In genomic region chr14:32159150-32159670, GRCm38 (mm10) we compare ENCODE assay signal across 8 mouse cellular contexts. TPM values are rescaled to one million over a fixed set of nuclear protein-coding genes. Genes with fewer than 3 reads are reported as not detected.
DNase-seq lines count a peak whose midpoint lies in the region; ATAC-seq lines count a peak whose summit lies in the region.

No protein-coding gene starts in this region.

- peak; percentile 13 for DNase-seq in embryo, embryonic 10.5 days (ENCODE audit: low spot score)
- DNase-seq in embryo, embryonic 10 days (ENCODE audit: low spot score) = no peak
- DNase-seq in 416B (ENCODE audit: low read depth) = peak; percentile 92
- peak; percentile 19 for DNase-seq in embryo, embryonic 9.5 days (ENCODE audit: extremely low spot score)
- peak; percentile 58 for DNase-seq in yolk sac, embryonic 10.5 days (ENCODE audit: low spot score)

- peak; percentile 69 for ATAC-seq in inflammation-experienced regulatory T-cells, adult 6 months
- ATAC-seq in megakaryocyte, adult 5-6 weeks (ENCODE audit: poor library complexity, severe bottlenecking) = peak; percentile 37
- no peak for ATAC-seq in cerebellum, adult (ENCODE audit: insufficient number of reproducible peaks, low FRiP score, low TSS enrichment)

RNA-seq across cellular contexts. Expression of gene Ncoa4, which starts 0.5 kb away (rescaled TPM):
- 10 to 100 TPM; 76.2 to 87.7 (median 78.3) TPM for polyA plus RNA-seq in inflammation-experienced regulatory T-cells, adult 6 months (2017; shearing (Covaris generic))
- 107 and 111 TPM in 2 replicates for total RNA-seq in megakaryocyte, adult 5-6 weeks (2015)
- total RNA-seq in megakaryocyte, adult 5-6 weeks (2017) = 93.2 and 110 TPM in 2 replicates

RNA-seq across cellular contexts. Expression of gene Msmb, which starts 17.4 kb away (rescaled TPM):
- not detected for polyA plus RNA-seq in inflammation-experienced regulatory T-cells, adult 6 months (2017; shearing (Covaris generic))
- total RNA-seq in megakaryocyte, adult 5-6 weeks (2015) = not detected in 2 replicates
- not detected in 2 replicates for total RNA-seq in megakaryocyte, adult 5-6 weeks (2017)

RNA-seq across cellular contexts. Expression of gene Timm23, which starts 42.5 kb away (rescaled TPM):
- 100 to 1,000 TPM; 143 to 224 (median 162) TPM for polyA plus RNA-seq in inflammation-experienced regulatory T-cells, adult 6 months (2017; shearing (Covaris generic))
- total RNA-seq in megakaryocyte, adult 5-6 weeks (2015) = 122 and 132 TPM in 2 replicates
- total RNA-seq in megakaryocyte, adult 5-6 weeks (2017) = 88.3 and 104 TPM in 2 replicates

RNA-seq across cellular contexts. Expression of gene Parg, which starts 42.5 kb away (rescaled TPM):
- 10 to 100 TPM; 17.0 to 20.9 (median 18.1) TPM for polyA plus RNA-seq in inflammation-experienced regulatory T-cells, adult 6 months (2017; shearing (Covaris generic))
- 34.7 and 37.1 TPM in 2 replicates for total RNA-seq in megakaryocyte, adult 5-6 weeks (2015)
- total RNA-seq in megakaryocyte, adult 5-6 weeks (2017) = 80.2 and 97.7 TPM in 2 replicates
